Mouse (Mus musculus): ENCODE measurements around the gene E330034G19Rik. TPM values are rescaled to one million over a fixed set of nuclear protein-coding genes. Genes with fewer than 3 reads are reported as not detected.
"Not testable (repeated sequence)": the region's sequence is repeated elsewhere in the genome, so short reads cannot be mapped to it uniquely, and the experiment has no call there.

Gene E330034G19Rik
- polyA plus RNA-seq, 2 experiments, result not detected

GRCm38 (mm10) chr14:24290726-24291125 lies 2.3 kb upstream of the E330034G19Rik start:
- Histone ChIP-seq H3K4me1 (ENCODE audit: control insufficient read depth, insufficient read depth, low read length) (no peaks in the 10 kb centered on the region), H3K9me3 (ENCODE audit: control insufficient read depth, low read length) (no peaks in the 10 kb centered on the region), H3K27me3 (ENCODE audit: control insufficient read depth, insufficient read depth, low read length) (no peaks in the 10 kb centered on the region), H3K4me2 (replicated peaks; ENCODE audit: low read depth, low read length, severe bottlenecking) (no peak overlapping the region), H3K36me3 (ENCODE audit: control insufficient read depth, insufficient read depth, low read length) (no peaks in the 10 kb centered on the region), H3K9ac (ENCODE audit: low read depth, low read length, severe bottlenecking) (no peak overlapping the region), H3K27ac (replicated peaks; ENCODE audit: low read depth, low read length) (no peak overlapping the region), H3K4me3 (replicated peaks; ENCODE audit: low read length) (no peak overlapping the region)
- DNase-seq (ENCODE audit: low spot score), result no peak
- no peak for ATAC-seq (ENCODE audit: low FRiP score, low read depth)
- TF ChIP-seq POLR2A (IDR thresholded peaks at IDR 0.05; ENCODE audit: borderline replicate concordance, extremely low read depth, insufficient read depth, insufficient read length), result no peak

- TF ChIP-seq POLR2A (IDR thresholded peaks at IDR 0.05; ENCODE audit: borderline replicate concordance, extremely low read depth, insufficient read depth, insufficient read length), result no peak
- Histone ChIP-seq H3K27me3 (ENCODE audit: control insufficient read depth, insufficient read depth, low read length) (no peaks in the 10 kb centered on the region), H3K4me2 (replicated peaks; ENCODE audit: low read depth, low read length, severe bottlenecking) (no peak overlapping the region), H3K36me3 (ENCODE audit: control insufficient read depth, insufficient read depth, low read length) (no peaks in the 10 kb centered on the region), H3K27ac (replicated peaks; ENCODE audit: low read depth, low read length) (no peak overlapping the region), H3K9me3 (ENCODE audit: control insufficient read depth, low read length) (no peaks in the 10 kb centered on the region), H3K4me1 (ENCODE audit: control insufficient read depth, insufficient read depth, low read length) (no peaks in the 10 kb centered on the region), H3K9ac (ENCODE audit: low read depth, low read length, severe bottlenecking) (no peak overlapping the region), H3K4me3 (replicated peaks; ENCODE audit: low read length) (no peak overlapping the region)
- DNase-seq (ENCODE audit: low spot score), result no peak
- WGBS, result 76% methylated on average over 5 of the region's 5 CpGs
- no peak for ATAC-seq (ENCODE audit: low FRiP score, low read depth)
Observed at GRCm38 (mm10) chr14:24293631-24294030, 617 bp downstream of the E330034G19Rik start.

- H3K9ac ChIP-seq (ENCODE audit: low read depth, low read length, severe bottlenecking); H3K27me3 ChIP-seq (ENCODE audit: control insufficient read depth, insufficient read depth, low read length); ATAC-seq (ENCODE audit: low FRiP score, low read depth); H3K4me2 ChIP-seq (replicated peaks; ENCODE audit: low read depth, low read length, severe bottlenecking); H3K4me3 ChIP-seq (replicated peaks; ENCODE audit: low read length); H3K9me3 ChIP-seq (ENCODE audit: control insufficient read depth, low read length); H3K27ac ChIP-seq (replicated peaks; ENCODE audit: low read depth, low read length); DNase-seq (ENCODE audit: low spot score); H3K4me1 ChIP-seq (ENCODE audit: control insufficient read depth, insufficient read depth, low read length); H3K36me3 ChIP-seq (ENCODE audit: control insufficient read depth, insufficient read depth, low read length): not testable (repeated sequence)
- WGBS, result 78% methylated on average over 1 of the region's 1 CpGs
Observed at GRCm38 (mm10) chr14:24302126-24302525, 9.1 kb downstream of the E330034G19Rik start.

- no peak for ATAC-seq (ENCODE audit: low FRiP score, low read depth)
- H3K36me3 ChIP-seq (ENCODE audit: control insufficient read depth, insufficient read depth, low read length), result no peaks in the 10 kb centered on the region
- H3K4me2 ChIP-seq (replicated peaks; ENCODE audit: low read depth, low read length, severe bottlenecking), result no peak overlapping the region
- 80% methylated on average over 6 of the region's 6 CpGs for WGBS
- no peaks in the 10 kb centered on the region for H3K4me1 ChIP-seq (ENCODE audit: control insufficient read depth, insufficient read depth, low read length)
- H3K27me3 ChIP-seq (ENCODE audit: control insufficient read depth, insufficient read depth, low read length), result no peaks in the 10 kb centered on the region
- no peak overlapping the region for H3K4me3 ChIP-seq (replicated peaks; ENCODE audit: low read length)
- DNase-seq (ENCODE audit: low spot score), result no peak
- no peak for TF ChIP-seq POLR2A (IDR thresholded peaks at IDR 0.05; ENCODE audit: borderline replicate concordance, extremely low read depth, insufficient read depth, insufficient read length)
- H3K27ac ChIP-seq (replicated peaks; ENCODE audit: low read depth, low read length), result no peak overlapping the region
- H3K9ac ChIP-seq (ENCODE audit: low read depth, low read length, severe bottlenecking), result no peak overlapping the region
- no peaks in the 10 kb centered on the region for H3K9me3 ChIP-seq (ENCODE audit: control insufficient read depth, low read length)
Observed at GRCm38 (mm10) chr14:24306667-24307066, 13.7 kb downstream of the E330034G19Rik start.

- Histone ChIP-seq H3K36me3 (ENCODE audit: control insufficient read depth, insufficient read depth, low read length) (no peaks in the 10 kb centered on the region), H3K4me2 (replicated peaks; ENCODE audit: low read depth, low read length, severe bottlenecking) (no peak overlapping the region), H3K9ac (ENCODE audit: low read depth, low read length, severe bottlenecking) (no peak overlapping the region), H3K4me3 (replicated peaks; ENCODE audit: low read length) (no peak overlapping the region), H3K27me3 (ENCODE audit: control insufficient read depth, insufficient read depth, low read length) (no peaks in the 10 kb centered on the region), H3K9me3 (ENCODE audit: control insufficient read depth, low read length) (no peaks in the 10 kb centered on the region), H3K27ac (replicated peaks; ENCODE audit: low read depth, low read length) (no peak overlapping the region), H3K4me1 (ENCODE audit: control insufficient read depth, insufficient read depth, low read length) (no peaks in the 10 kb centered on the region)
- DNase-seq (ENCODE audit: low spot score), result no peak
- TF ChIP-seq POLR2A (IDR thresholded peaks at IDR 0.05; ENCODE audit: borderline replicate concordance, extremely low read depth, insufficient read depth, insufficient read length), result no peak
- 88% methylated on average over 1 of the region's 1 CpGs for WGBS
- no peak for ATAC-seq (ENCODE audit: low FRiP score, low read depth)
Observed at GRCm38 (mm10) chr14:24307146-24307545, 14.1 kb downstream of the E330034G19Rik start.

- ATAC-seq (ENCODE audit: low FRiP score, low read depth), result no peak
- TF ChIP-seq POLR2A (IDR thresholded peaks at IDR 0.05; ENCODE audit: borderline replicate concordance, extremely low read depth, insufficient read depth, insufficient read length), result no peak
- peak; percentile 30 for DNase-seq (ENCODE audit: low spot score)
- Histone ChIP-seq H3K4me1 (ENCODE audit: control insufficient read depth, insufficient read depth, low read length) (no peaks in the 10 kb centered on the region), H3K9me3 (ENCODE audit: control insufficient read depth, low read length) (no peaks in the 10 kb centered on the region), H3K27ac (replicated peaks; ENCODE audit: low read depth, low read length) (no peak overlapping the region), H3K9ac (ENCODE audit: low read depth, low read length, severe bottlenecking) (no peak overlapping the region), H3K4me2 (replicated peaks; ENCODE audit: low read depth, low read length, severe bottlenecking) (no peak overlapping the region), H3K4me3 (replicated peaks; ENCODE audit: low read length) (no peak overlapping the region), H3K36me3 (ENCODE audit: control insufficient read depth, insufficient read depth, low read length) (no peaks in the 10 kb centered on the region), H3K27me3 (ENCODE audit: control insufficient read depth, insufficient read depth, low read length) (no peaks in the 10 kb centered on the region)
- WGBS, result 32% methylated on average over 3 of the region's 3 CpGs
Observed at GRCm38 (mm10) chr14:24311110-24311509, 18.1 kb downstream of the E330034G19Rik start.

GRCm38 (mm10) chr14:24347007-24347406 lies 54.0 kb downstream of the E330034G19Rik start:
- H3K9ac ChIP-seq (ENCODE audit: low read depth, low read length, severe bottlenecking); H3K4me3 ChIP-seq (replicated peaks; ENCODE audit: low read length); H3K4me2 ChIP-seq (replicated peaks; ENCODE audit: low read depth, low read length, severe bottlenecking); H3K9me3 ChIP-seq (ENCODE audit: control insufficient read depth, low read length); ATAC-seq (ENCODE audit: low FRiP score, low read depth); H3K36me3 ChIP-seq (ENCODE audit: control insufficient read depth, insufficient read depth, low read length); DNase-seq (ENCODE audit: low spot score); H3K27me3 ChIP-seq (ENCODE audit: control insufficient read depth, insufficient read depth, low read length); H3K4me1 ChIP-seq (ENCODE audit: control insufficient read depth, insufficient read depth, low read length); H3K27ac ChIP-seq (replicated peaks; ENCODE audit: low read depth, low read length): not testable (repeated sequence)
- 87% methylated on average over 3 of the region's 3 CpGs for WGBS

All from limb, embryonic 14.5 days (tissue).